ENCODE assay signal across 9 mouse cellular contexts in the genomic region with DNA sequence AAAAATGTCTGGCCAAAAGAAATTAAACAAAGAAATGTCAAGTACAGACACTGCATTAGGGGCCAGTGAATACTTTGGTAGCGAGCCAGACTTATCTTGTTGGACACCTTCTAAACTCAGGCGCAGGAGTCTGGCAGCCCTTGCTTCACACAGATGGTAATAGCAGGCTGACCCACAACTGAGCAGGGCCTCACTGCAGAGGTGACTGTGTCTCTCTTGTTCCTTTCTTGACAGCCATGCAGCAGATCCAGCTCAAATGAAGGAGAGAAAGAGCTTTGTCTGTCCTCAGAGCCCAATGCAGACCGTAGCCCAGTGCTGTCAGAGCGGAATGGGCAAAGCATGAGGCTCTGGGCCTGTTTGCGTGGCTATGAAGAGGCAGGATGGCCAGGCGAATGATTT.
DNase-seq lines count a peak whose midpoint lies in the region; ATAC-seq and TF ChIP-seq lines count a peak whose summit lies in the region.
"Had no signal": no experiment of that assay in that cellular context is flagged by ENCODE, and none has a peak within 500 bp of the region (broad histone marks: within the 10 kb centered on the region; RNA-seq: fewer than 3 reads in every experiment).

No protein-coding gene starts in this region.

- WGBS in hindbrain, embryonic 15.5 days: 51% methylated on average over 6 of the region's 6 CpGs

- no peak overlapping the region for H3K4me3 ChIP-seq in embryonic fibroblast, embryonic 13.5 days (ENCODE audit: insufficient read depth, low read length)
- no peak overlapping the region for H3K4me3 ChIP-seq in hindbrain, embryonic 15.5 days

- no peaks in the 10 kb centered on the region for H3K27me3 ChIP-seq in hindbrain, embryonic 15.5 days
- H3K27me3 ChIP-seq: CH12.LX had no signal

- DNase-seq in heart, adult 11 months: peak; percentile 94
- DNase-seq in heart, adult 8-10 months (ENCODE audit: low spot score): no peak
- DNase-seq in spleen, adult 12 weeks (ENCODE audit: low spot score): no peak
- no peak for DNase-seq in T-cell, adult 2 months (ENCODE audit: low spot score)
- no peak for DNase-seq in thymus, postnatal 25 days

- no peak overlapping the region for H3K9ac ChIP-seq in hindbrain, embryonic 15.5 days

- no peaks in the 10 kb centered on the region for H3K9me3 ChIP-seq in hindbrain, embryonic 15.5 days

- TF ChIP-seq CTCF in embryonic fibroblast, embryonic 13.5 days (IDR thresholded peaks at IDR 0.05; ENCODE audit: borderline replicate concordance, insufficient read depth, low read length): no peak

- peak overlapping the region; percentile 95 for H3K27ac ChIP-seq in embryonic fibroblast, embryonic 13.5 days (ENCODE audit: insufficient read depth, low read length)
- peak overlapping the region; percentile 86 for H3K27ac ChIP-seq in hindbrain, embryonic 15.5 days (replicated peaks)

- peak; percentile 31; the same call in 1 of the 2 replicates for ATAC-seq in hindbrain, embryonic 15.5 days (ENCODE audit: low FRiP score, low read depth)
- ATAC-seq in megakaryocyte-erythroid progenitor cell, adult 5-6 weeks (replicated peaks; ENCODE audit: low FRiP score, low TSS enrichment, poor library complexity, severe bottlenecking): peak; percentile 71

- H3K36me3 ChIP-seq in hindbrain, embryonic 15.5 days: no peaks in the 10 kb centered on the region

- H3K4me2 ChIP-seq in hindbrain, embryonic 15.5 days: no peak overlapping the region

- H3K4me1 ChIP-seq in embryonic fibroblast, embryonic 13.5 days (ENCODE audit: control insufficient read depth, insufficient read depth, low read length): peaks cover 15% of the 10 kb centered on the region
- peaks cover 27% of the 10 kb centered on the region for H3K4me1 ChIP-seq in hindbrain, embryonic 15.5 days (replicated peaks)

- no peak for TF ChIP-seq POLR2A in embryonic fibroblast, embryonic 13.5 days (IDR thresholded peaks at IDR 0.05; ENCODE audit: low read depth, low read length)
